Mouse (Mus musculus): ENCODE data around the gene Capn2.

Capn2 gene

DNA sequence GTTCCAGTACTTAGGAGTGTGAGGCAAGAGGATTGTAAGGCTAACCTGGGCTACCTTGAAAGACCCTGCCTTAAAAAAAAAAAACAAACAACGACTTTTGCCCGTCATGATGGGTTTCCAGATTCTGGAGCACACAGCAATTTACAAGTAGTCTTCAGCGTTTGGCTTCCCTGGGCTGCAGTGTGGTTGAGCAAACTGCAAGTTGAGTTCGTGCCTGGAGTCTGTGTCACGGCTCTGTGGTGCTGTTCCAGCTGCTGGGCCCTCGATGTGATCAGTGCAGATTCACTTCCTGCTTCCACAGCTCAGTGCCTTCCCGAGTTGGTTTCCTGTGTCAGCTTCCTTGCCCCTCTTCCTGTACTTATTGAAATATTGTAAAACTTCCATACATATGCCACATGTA, 56.1 kb downstream of the Capn2 start:
- no peak for DNase-seq (ENCODE audit: low spot score in 2 of 2)

- no peak for DNase-seq (ENCODE audit: low spot score in 2 of 2)
These were observed 56.8 kb downstream of the Capn2 start for GRCm38 (mm10) chr1:182460291-182461244.

- no peak for DNase-seq (ENCODE audit: low spot score in 2 of 2)
These were observed 58.0 kb downstream of the Capn2 start for GRCm38 (mm10) chr1:182459436-182459835.

DNA sequence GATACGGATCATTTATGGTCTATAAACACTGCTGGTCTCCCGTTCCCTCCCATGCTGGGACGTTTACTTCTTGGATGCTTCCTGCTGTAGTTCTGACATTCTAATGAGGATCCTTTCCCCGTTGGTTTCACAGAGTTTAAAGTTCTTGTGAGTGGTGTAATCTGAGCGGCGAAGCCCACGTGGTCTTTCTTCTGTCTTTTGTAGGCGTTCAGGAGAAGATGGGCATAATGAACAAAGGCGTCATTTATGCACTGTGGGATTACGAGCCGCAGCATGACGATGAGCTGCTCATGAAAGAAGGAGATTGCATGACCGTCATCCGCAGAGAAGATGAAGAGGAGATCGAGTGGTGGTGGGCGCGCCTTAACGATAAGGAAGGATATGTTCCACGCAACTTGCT, 58.9 kb downstream of the Capn2 start:
- no peak for DNase-seq (ENCODE audit: low spot score in 2 of 2)

GRCm38 (mm10) chr1:182455080-182455479, 62.3 kb downstream of the Capn2 start:
- DNase-seq (ENCODE audit: low spot score in 2 of 2), result no peak

- DNase-seq (ENCODE audit: low spot score in 2 of 2), result no peak
These were observed 64.9 kb downstream of the Capn2 start for GRCm38 (mm10) chr1:182452473-182452872.

DNA sequence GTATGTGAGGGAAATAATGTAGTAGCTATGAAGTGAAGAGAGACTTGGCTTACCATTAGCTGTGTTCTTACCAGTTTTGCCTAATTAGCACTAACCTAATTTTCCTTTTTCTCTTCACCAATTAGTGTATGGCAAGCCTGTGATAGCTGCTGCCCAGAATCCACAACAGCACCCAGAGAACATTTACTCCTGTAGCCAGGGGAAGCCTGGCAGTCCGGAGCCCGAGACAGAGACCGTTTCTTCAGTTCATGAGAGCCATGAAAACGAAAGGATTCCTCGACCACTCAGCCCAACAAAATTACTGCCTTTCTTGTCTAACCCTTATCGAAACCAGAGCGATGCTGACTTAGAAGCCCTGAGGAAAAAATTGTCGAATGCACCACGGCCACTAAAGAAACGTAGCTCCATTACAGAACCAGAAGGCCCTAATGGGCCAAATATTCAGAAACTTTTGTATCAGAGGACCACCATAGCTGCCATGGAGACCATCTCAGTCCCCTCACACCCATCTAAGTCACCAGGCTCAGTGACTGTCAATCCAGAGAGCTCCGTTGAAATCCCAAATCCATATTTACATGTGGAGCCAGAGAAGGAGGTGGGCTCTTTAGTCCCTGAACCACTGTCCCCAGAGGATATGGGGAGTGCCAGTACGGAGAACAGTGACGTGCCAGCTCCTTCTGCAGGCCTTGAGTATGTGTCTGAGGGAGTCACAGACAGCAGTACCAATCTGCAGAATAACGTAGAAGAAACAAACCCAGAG, 69.0 kb downstream of the Capn2 start:
- DNase-seq (ENCODE audit: low spot score in 2 of 2), result no peak

- DNase-seq (ENCODE audit: low spot score in 2 of 2), result no peak
These were observed 73.3 kb downstream of the Capn2 start for GRCm38 (mm10) chr1:182444116-182444515.

- DNase-seq (ENCODE audit: low spot score in 2 of 2), result no peak
These were observed 75.5 kb downstream of the Capn2 start for GRCm38 (mm10) chr1:182441791-182442473.

DNA sequence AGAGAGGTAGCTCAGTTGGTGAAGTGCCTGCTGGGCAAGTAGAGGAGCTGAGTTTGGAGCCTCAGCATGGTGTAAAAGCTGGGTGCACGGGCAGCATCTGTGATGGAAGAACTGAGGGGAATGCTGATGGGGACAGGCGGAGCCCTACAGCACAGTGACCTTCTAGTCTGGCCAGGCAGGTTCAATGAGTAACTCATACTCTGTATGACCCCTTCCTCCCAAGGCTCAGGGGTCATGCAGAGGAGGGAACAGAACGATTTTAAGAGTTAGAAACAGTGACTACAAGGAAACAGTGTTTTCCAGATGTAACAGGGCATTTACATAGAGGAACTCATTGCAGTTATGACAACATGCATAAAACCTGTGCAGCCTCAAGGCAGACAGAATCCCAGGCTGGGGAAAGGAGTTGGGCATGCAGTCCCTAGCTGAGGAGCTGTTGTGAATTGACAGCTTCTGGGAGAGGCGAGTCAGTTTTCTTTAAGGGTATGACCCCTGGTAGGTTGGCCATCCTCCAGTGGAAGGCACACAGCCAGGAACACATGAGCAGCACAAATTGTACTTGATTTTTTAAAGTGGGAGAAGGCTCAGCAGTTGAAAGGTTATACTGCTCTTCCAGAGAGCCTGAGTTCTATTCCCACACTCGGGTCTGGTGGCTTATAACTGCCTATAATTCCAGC, 77.7 kb downstream of the Capn2 start:
- no peak for DNase-seq (ENCODE audit: low spot score in 2 of 2)

DNA sequence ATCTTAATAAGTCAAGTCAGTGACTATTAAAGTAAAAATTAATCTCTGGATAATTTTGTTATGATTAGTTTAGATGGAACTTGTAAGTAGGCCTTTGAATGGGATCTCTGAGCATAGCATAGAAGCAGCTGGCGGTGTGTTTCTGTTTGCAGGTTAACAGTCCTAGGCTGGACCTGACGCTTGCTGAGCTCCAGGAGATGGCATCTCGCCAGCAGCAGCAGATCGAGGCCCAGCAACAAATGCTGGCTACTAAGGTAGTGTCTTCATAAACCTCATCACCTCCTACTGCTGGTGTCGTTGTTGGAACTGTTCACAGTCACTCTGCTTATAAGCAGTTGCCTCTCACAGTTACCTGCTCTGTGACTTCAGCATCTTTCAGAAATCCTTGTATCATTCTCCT, 80.7 kb downstream of the Capn2 start:
- DNase-seq (ENCODE audit: low spot score in 2 of 2), result no peak

- no peak for DNase-seq (ENCODE audit: low spot score in 2 of 2)
These were observed 85.3 kb downstream of the Capn2 start for GRCm38 (mm10) chr1:182432059-182432458.

DNA sequence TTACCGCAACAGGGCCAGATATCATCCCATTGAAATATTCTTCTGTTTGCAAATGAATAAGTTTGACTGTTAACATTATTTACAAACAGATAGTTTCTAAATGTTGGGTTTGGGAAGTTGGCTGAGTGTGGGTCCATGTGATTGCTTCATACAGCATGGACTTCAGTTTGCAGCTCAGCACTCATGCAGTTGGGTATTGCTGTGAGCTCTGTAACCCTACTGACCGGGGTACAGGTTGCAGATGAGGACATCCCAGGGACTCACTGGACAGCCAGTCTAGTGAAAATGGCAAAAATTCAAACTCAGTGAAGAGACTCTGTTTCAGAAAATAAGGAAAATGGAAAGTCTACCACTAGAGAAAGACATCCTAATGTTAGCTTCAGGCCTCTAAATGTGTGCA, 86.7 kb downstream of the Capn2 start:
- no peak for DNase-seq (ENCODE audit: low spot score in 2 of 2)

GRCm38 (mm10) chr1:182429826-182430225, 87.6 kb downstream of the Capn2 start:
- no peak for DNase-seq (ENCODE audit: low spot score in 2 of 2)

GRCm38 (mm10) chr1:182427426-182427825, 90.0 kb downstream of the Capn2 start:
- no peak for DNase-seq (ENCODE audit: low spot score in 2 of 2)

DNA sequence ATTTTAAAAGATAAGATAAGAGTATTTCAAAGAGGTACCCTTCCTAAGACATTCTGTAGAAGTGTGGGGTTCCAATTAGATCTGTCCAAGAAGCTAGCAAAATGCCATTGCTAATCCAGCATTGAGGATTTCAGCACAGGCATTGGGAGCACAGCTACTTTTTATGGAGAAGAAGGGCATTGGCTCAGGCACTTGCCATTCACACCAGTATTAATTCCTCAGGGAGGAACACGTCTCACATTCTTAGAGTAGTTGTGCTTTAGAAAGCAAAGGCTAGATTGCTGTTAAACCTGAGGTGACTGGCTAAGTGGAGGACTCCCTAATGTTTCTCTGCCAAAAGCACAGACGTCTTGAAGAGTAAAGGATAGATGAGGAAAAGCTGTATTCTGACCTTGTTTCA, 91.0 kb downstream of the Capn2 start:
- no peak for DNase-seq (ENCODE audit: low spot score in 2 of 2)

DNA sequence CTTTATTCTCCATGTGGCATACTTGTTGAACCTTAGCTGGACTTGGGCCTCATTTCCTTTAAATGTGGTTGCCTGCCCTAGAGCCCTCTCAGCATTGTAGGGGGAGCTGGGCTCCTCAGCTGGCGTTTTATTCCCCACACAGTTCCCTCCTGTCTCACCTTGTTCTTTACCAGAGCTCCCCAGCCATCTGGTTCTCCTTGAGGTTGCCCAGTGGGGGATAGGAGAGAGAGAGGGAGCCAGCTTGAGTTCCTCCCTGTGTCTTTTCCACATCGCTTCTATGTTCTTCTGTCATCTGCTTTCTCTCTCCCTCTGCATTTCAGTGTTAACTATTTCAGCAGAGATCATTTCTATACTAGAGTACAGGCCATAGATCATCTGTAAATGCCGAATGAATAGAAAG, 92.2 kb downstream of the Capn2 start:
- no peak for DNase-seq (ENCODE audit: low spot score in 2 of 2)

DNA sequence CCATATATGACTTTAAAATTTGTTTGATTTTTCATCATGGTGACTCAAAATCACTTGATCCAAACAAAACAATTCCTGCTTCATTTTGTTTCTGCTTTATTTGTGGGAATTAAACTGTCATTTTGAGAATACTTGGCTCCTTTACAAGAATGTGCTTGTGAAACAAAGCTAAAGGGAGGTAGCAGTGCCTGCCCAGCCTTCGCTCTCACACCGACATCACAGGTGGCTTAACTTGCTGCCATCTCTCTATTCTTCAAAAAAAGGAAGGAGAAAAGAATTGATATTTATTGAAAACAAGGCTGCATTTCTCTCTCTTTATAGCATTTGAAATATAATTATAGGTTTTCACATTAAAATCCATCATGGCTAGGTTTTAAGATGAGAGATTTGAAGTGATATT, 93.1 kb downstream of the Capn2 start:
- DNase-seq (ENCODE audit: low spot score in 2 of 2), result no peak

DNA sequence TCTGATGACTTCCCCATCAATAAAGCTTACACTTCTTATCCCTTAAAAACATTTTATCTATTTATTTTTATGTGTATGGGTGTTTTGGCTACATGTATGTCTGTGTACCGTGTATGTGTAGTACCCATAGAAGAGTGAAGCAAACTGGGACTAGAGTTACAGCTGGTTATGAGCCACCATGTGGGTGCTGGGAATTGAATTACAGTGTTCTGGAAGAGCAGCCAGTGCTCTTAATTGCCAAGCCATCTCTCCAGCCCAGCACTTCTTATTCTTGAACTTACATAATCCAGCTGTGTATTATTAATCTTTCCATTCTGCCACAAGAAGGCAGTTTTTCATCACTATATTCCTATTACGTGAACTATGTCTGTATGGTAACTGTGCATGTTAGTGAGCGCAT, 97.9 kb downstream of the Capn2 start:
- no peak for DNase-seq (ENCODE audit: low spot score in 2 of 2)

Data from thymus, postnatal 10 days (tissue).